Mouse (Mus musculus) CH12.LX (cell line): ENCODE results near the gene Pik3r2. TPM values are rescaled to one million over a fixed set of nuclear protein-coding genes. Genes with fewer than 3 reads are reported as not detected.

Experiments
- DNase-seq: peaks from one replicate; pipeline ENCODE4 v3.0.0-alpha.2; 2013; ENCODE audit errors: extremely low read depth
- H3K27ac ChIP-seq: 2 replicates; pipeline ENCODE4 v1.5.1; 2012; ENCODE audit warnings: low read depth, mild to moderate bottlenecking, control low read depth, moderate library complexity; ENCODE audit not compliant: insufficient read depth
- H3K27me3 ChIP-seq: replicated peaks from 2 replicates; pipeline ENCODE3; 2012; ENCODE audit warnings: inconsistent platforms
- H3K36me3 ChIP-seq, 2 experiments: replicated peaks in 1 of 2; 2 replicates each; pipeline versions ENCODE3 to v1.6.1; 2012; ENCODE audit warnings: inconsistent platforms in 1 of 2, low read length in 1 of 2, mild to moderate bottlenecking in 1 of 2, mixed read lengths in 1 of 2, moderate library complexity in 1 of 2; ENCODE audit not compliant: control insufficient read depth in 1 of 2, insufficient read depth in 1 of 2
- H3K4me1 ChIP-seq, 2 experiments: 2 replicates each; pipeline ENCODE4 v1.6.1; 2012; ENCODE audit warnings: inconsistent platforms in 1 of 2, moderate library complexity in 1 of 2; ENCODE audit not compliant: insufficient read depth in 2 of 2, control insufficient read depth in 1 of 2
- H3K4me2 ChIP-seq: 2 replicates; pipeline ENCODE4 v1.6.1; 2012; ENCODE audit warnings: low read depth, mild to moderate bottlenecking, control low read depth; ENCODE audit not compliant: poor library complexity, insufficient read depth, severe bottlenecking
- H3K4me3 ChIP-seq, 3 experiments: fragments of 150-350 bp in 1 of 3; sonication (generic) in 1 of 3; replicated peaks in 1 of 3; 2 replicates each; pipeline versions ENCODE3 to v1.5.1; 2011 to 2012; ENCODE audit warnings: low read depth in 2 of 3, low read length in 2 of 3, mild to moderate bottlenecking in 2 of 3, moderate library complexity in 2 of 3, control low read depth in 1 of 3, improper control_type of control experiment in 1 of 3, inconsistent platforms in 1 of 3, mixed read lengths in 1 of 3; ENCODE audit not compliant: poor library complexity in 1 of 3
- H3K79me2 ChIP-seq: replicated peaks from 2 replicates; pipeline ENCODE4 v1.6.1; 2012; ENCODE audit warnings: mild to moderate bottlenecking, moderate library complexity; ENCODE audit not compliant: control insufficient read depth, poor library complexity, insufficient read depth, severe bottlenecking; ENCODE audit errors: extremely low read depth
- H3K9ac ChIP-seq: 2 replicates; pipeline ENCODE4 v1.6.1; 2012; ENCODE audit warnings: low read depth, mild to moderate bottlenecking, control low read depth, moderate library complexity; ENCODE audit not compliant: insufficient read depth
- H3K9me3 ChIP-seq: replicated peaks from 2 replicates; pipeline ENCODE3; 2012; ENCODE audit warnings: low read length, inconsistent platforms, mixed read lengths
- BHLHE40 ChIP-seq: IDR thresholded peaks from 2 replicates; pipeline ENCODE4 v1.6.1; 2011; ENCODE audit warnings: mild to moderate bottlenecking, low read depth, low read length, improper control_type of control experiment
- CHD2 ChIP-seq: IDR thresholded peaks from 2 replicates; pipeline ENCODE4 v1.6.1; 2011; ENCODE audit warnings: low read length, improper control_type of control experiment
- E2F4 ChIP-seq: IDR thresholded peaks from 2 replicates; pipeline ENCODE4 v1.6.1; 2011; ENCODE audit warnings: low read depth, low read length, improper control_type of control experiment; ENCODE audit not compliant: insufficient replicate concordance
- ETS1 ChIP-seq: conservative IDR thresholded peaks from 2 replicates; pipeline ENCODE4 v1.6.1; 2012; ENCODE audit warnings: low read depth, mild to moderate bottlenecking, inconsistent platforms, low read length, improper control_type of control experiment, moderate library complexity
- HCFC1 ChIP-seq: IDR thresholded peaks from 2 replicates; pipeline ENCODE4 v1.6.1; 2012; ENCODE audit warnings: low read depth, mild to moderate bottlenecking, inconsistent platforms, low read length, improper control_type of control experiment
- IRF4 ChIP-seq: IDR thresholded peaks from 2 replicates; pipeline ENCODE4 v1.6.1; 2014; ENCODE audit warnings: low read depth, mild to moderate bottlenecking, inconsistent platforms, low read length, improper control_type of control experiment
- JUND ChIP-seq: conservative IDR thresholded peaks from 2 replicates; pipeline ENCODE4 v1.6.1; 2011; ENCODE audit warnings: low read depth, low read length, improper control_type of control experiment
- MAFK ChIP-seq: IDR thresholded peaks from 2 replicates; pipeline ENCODE4 v1.6.1; 2011; ENCODE audit warnings: low read length, improper control_type of control experiment; ENCODE audit not compliant: insufficient replicate concordance
- MEF2A ChIP-seq: IDR thresholded peaks from 2 replicates; pipeline ENCODE4 v1.6.1; 2014; ENCODE audit warnings: low read depth, mild to moderate bottlenecking, inconsistent platforms, low read length, improper control_type of control experiment, borderline replicate concordance
- MYC ChIP-seq: IDR thresholded peaks from 2 replicates; pipeline ENCODE4 v1.6.1; 2011; ENCODE audit warnings: low read depth, mild to moderate bottlenecking, improper control_type of control experiment, low read length
- PAX5 ChIP-seq: IDR thresholded peaks from 2 replicates; pipeline ENCODE4 v1.6.1; 2012; ENCODE audit warnings: low read length, inconsistent platforms, mixed read lengths
- POLR2A ChIP-seq: IDR thresholded peaks from 2 replicates; pipeline ENCODE4 v1.6.1; 2011; ENCODE audit warnings: low read depth, mild to moderate bottlenecking, improper control_type of control experiment, low read length
- RCOR1 ChIP-seq: conservative IDR thresholded peaks from 2 replicates; pipeline ENCODE4 v1.6.1; 2012; ENCODE audit warnings: low read depth, mild to moderate bottlenecking, inconsistent platforms, low read length, improper control_type of control experiment
- ZC3H11A ChIP-seq: IDR thresholded peaks from 2 replicates; pipeline ENCODE4 v1.6.1; 2012; ENCODE audit warnings: low read depth, mild to moderate bottlenecking, inconsistent platforms, low read length, improper control_type of control experiment
- ZKSCAN1 ChIP-seq: IDR thresholded peaks from 2 replicates; pipeline ENCODE4 v1.6.1; 2012; ENCODE audit warnings: low read depth, inconsistent platforms, low read length, improper control_type of control experiment, borderline replicate concordance
- ZMIZ1 ChIP-seq: IDR thresholded peaks from 2 replicates; pipeline ENCODE4 v1.6.1; 2012; ENCODE audit warnings: low read depth, mild to moderate bottlenecking, inconsistent platforms, low read length, improper control_type of control experiment
- dilution Hi-C: fragments of 300-500 bp; cut with MboI; formaldehyde crosslinking; loops from 2 replicates; pipeline ENCODE4 v1.14.3; 2020; ENCODE audit warnings: low sequenced_read_pairs; ENCODE audit not compliant: extremely low pct_unique_long_range_greater_than_20kb, extremely low pct_ligation_motif_present
- in situ Hi-C: fragments of 300-500 bp; cut with MboI; formaldehyde crosslinking; loops from 3 replicates; pipeline ENCODE4 v1.14.3; 2019; ENCODE audit warnings: low sequenced_read_pairs, low pct_ligation_motif_present, low pct_unique_long_range_greater_than_20kb, mixed read lengths
- polyA plus RNA-seq: library from polyadenylated mRNA; unstranded; fragments of >175 nt; gene quantifications from 2 replicates; pipeline ENCODE4 v1.2.1, GENCODE M21; 2012; ENCODE audit warnings: low read depth; ENCODE audit not compliant: insufficient read length
- total RNA-seq, 2 experiments: library from RNA; depleted of rRNA; stranded (reverse); fragments of 300-350 nt in 1 of 2; fragments of >200 nt in 1 of 2; gene quantifications; 2 replicates each; pipeline ENCODE4 v1.2.3; 2012 to 2014

The Pik3r2 gene
- total and polyA plus RNA-seq, 3 experiments, result 13.8 to 45.9 (median 25.8) TPM

- no peak overlapping the region for H3K27ac ChIP-seq
- H3K9me3 ChIP-seq, result no peaks in the 10 kb centered on the region
- no peak overlapping the region for H3K9ac ChIP-seq
- DNase-seq, result no peak
- H3K27me3 ChIP-seq, result no peaks in the 10 kb centered on the region
- in situ Hi-C loops (no loop called here), dilution Hi-C loops (no loop called here)
- peaks cover 40 to 60% of the 10 kb centered on the region in 2 experiments for H3K36me3 ChIP-seq
- no peak overlapping the region for H3K4me3 ChIP-seq
- no peaks in the 10 kb centered on the region for H3K4me1 ChIP-seq
- H3K4me2 ChIP-seq, result no peak overlapping the region
- TF ChIP-seq CHD2, result no peak
- no peak for TF ChIP-seq IRF4
- no peak for TF ChIP-seq HCFC1
- TF ChIP-seq ZC3H11A, result no peak
- TF ChIP-seq RCOR1, result no peak
- no peaks in the 10 kb centered on the region for H3K79me2 ChIP-seq
These were observed 43.8 kb upstream of the Pik3r2 start for GRCm38 (mm10) chr8:70820101-70820935.

DNA sequence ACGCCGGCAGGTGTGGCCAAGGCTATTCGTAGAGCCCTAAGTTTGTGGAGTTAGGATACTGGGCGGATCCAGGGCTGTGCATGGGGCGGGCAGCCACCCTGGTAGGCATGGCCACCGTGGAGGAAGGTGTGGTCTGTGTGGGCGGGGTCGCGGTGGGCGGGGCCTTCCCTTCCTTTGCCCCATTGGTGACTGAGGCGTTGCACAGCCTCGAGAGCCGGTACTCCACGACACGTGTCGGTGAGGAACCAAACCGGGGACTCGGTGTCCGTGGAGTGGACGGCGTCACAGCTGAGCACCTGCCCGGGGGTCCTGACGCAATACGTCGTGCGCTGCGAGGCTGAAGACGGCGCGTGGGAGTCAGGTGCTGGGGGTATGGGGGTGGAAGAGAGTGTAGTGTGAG, 40.2 kb upstream of the Pik3r2 start:
- dilution Hi-C loops, result no loop called here
- no peak overlapping the region for H3K27ac ChIP-seq
- TF ChIP-seq CHD2 (no peak), ZMIZ1 (no peak), ZKSCAN1 (no peak), PAX5 (no peak), BHLHE40 (no peak), ETS1 (no peak), MAFK (no peak), POLR2A (no peak), JUND (no peak), MYC (no peak), E2F4 (no peak), MEF2A (no peak)
- H3K4me3 ChIP-seq, result no peak overlapping the region
- H3K9me3 ChIP-seq, result no peaks in the 10 kb centered on the region
- in situ Hi-C loops, result no loop called here
- no peak overlapping the region for H3K9ac ChIP-seq
- no peaks in the 10 kb centered on the region for H3K27me3 ChIP-seq
- H3K36me3 ChIP-seq, result peaks cover 69 to 85% of the 10 kb centered on the region in 2 experiments
- H3K4me2 ChIP-seq, result no peak overlapping the region
- no peak for DNase-seq
- no peaks in the 10 kb centered on the region for H3K79me2 ChIP-seq
- no peaks in the 10 kb centered on the region for H3K4me1 ChIP-seq
